Mouse (Mus musculus) kidney, adult 2 months (tissue): Measurements from ENCODE around the gene Abtb1. TPM values are rescaled to one million over a fixed set of nuclear protein-coding genes. Genes with fewer than 3 reads are reported as not detected.

ENCODE experiments used
- DNase-seq: peaks from one replicate; pipeline ENCODE4 v3.0.0; 2021
- H3K27ac ChIP-seq: fragments of 200-500 bp; 2 replicates; pipeline ENCODE4 v1.5.1; 2012; ENCODE audit warnings: low read depth, low read length, control low read depth, inconsistent platforms; ENCODE audit not compliant: insufficient read depth
- H3K27me3 ChIP-seq: fragments of 200-500 bp; replicated peaks from 2 replicates; pipeline ENCODE4 v1.6.1; 2012; ENCODE audit warnings: mild to moderate bottlenecking, moderate library complexity, low read length, inconsistent platforms; ENCODE audit not compliant: control insufficient read depth, insufficient read depth
- H3K36me3 ChIP-seq: fragments of 200-500 bp; 2 replicates; pipeline ENCODE4 v1.6.1; 2012; ENCODE audit warnings: mild to moderate bottlenecking, moderate library complexity, low read length, inconsistent platforms; ENCODE audit not compliant: control insufficient read depth, insufficient read depth
- H3K4me1 ChIP-seq: fragments of 200-500 bp; 2 replicates; pipeline ENCODE4 v1.6.1; 2011; ENCODE audit warnings: low read length; ENCODE audit not compliant: control insufficient read depth, insufficient read depth
- H3K4me3 ChIP-seq: fragments of 200-500 bp; 2 replicates; pipeline ENCODE4 v1.5.1; 2011; ENCODE audit warnings: mild to moderate bottlenecking, low read depth, low read length, control low read depth; ENCODE audit not compliant: insufficient read depth
- CTCF ChIP-seq: fragments of 200-500 bp; conservative IDR thresholded peaks from 2 replicates; pipeline ENCODE4 v1.5.1; 2011; ENCODE audit warnings: low read depth, mild to moderate bottlenecking, control low read depth, low read length, moderate library complexity, mixed read lengths; ENCODE audit not compliant: insufficient read depth, insufficient read length
- POLR2A ChIP-seq: fragments of 200-500 bp; IDR thresholded peaks from one replicate; pipeline ENCODE4 v1.6.1; 2011; ENCODE audit warnings: low read depth, low read length, control low read depth
- WGBS: fragments of 180-500 bp; shearing (Covaris S2); methylation state at CpG from one replicate; pipeline ENCODE4 v1.1.7; 2018; 5-methylcytosine and 5-hydroxymethylcytosine counted together
- polyA plus RNA-seq: library from polyadenylated mRNA; depleted of rRNA; stranded (reverse); fragments of >200 nt; gene quantifications from 2 replicates; pipeline ENCODE4 v1.2.3, GENCODE M21; 2012; rRNA removed

The Abtb1 gene
- polyA plus RNA-seq, 1 experiment: 52.8 TPM

DNA sequence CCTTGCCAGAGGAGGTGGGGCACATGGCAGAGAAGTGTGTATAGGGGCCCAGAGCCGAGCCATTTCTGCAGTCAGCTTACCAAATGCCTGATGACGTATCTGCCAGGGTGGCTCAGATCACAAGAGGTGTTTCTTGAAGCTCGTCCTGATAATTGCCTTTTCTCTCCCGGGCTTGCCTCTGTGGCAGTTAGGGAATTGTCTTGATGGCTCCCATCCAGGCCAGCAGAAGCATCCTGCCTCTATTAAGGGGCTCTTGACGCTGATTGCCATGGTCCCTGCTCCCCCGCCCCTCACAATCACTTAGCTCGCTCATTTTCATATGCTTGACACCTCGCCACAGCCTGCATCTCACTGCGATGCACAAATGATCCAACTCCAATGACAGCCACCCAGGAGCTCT, 50.5 kb downstream of the Abtb1 start:
- DNase-seq: no peak
- no peaks in the 10 kb centered on the region for H3K27me3 ChIP-seq
- no peaks in the 10 kb centered on the region for H3K36me3 ChIP-seq
- no peak overlapping the region for H3K4me3 ChIP-seq
- WGBS: 76% methylated on average over 9 of the region's 9 CpGs
- no peak overlapping the region for H3K27ac ChIP-seq
- peaks cover 7% of the 10 kb centered on the region; the same call in 1 of the 2 replicates for H3K4me1 ChIP-seq
- TF ChIP-seq CTCF: no peak
- no peak for TF ChIP-seq POLR2A

- 77% methylated on average over 11 of the region's 11 CpGs for WGBS
- no peak overlapping the region for H3K4me3 ChIP-seq
- peaks cover 15% of the 10 kb centered on the region; the same call in 1 of the 2 replicates for H3K4me1 ChIP-seq
- H3K27me3 ChIP-seq: no peaks in the 10 kb centered on the region
- TF ChIP-seq CTCF (no peak), POLR2A (no peak)
- no peak overlapping the region for H3K27ac ChIP-seq
- no peaks in the 10 kb centered on the region for H3K36me3 ChIP-seq
- no peak for DNase-seq
Observed at GRCm38 (mm10) chr6:88788219-88788618, 53.6 kb downstream of the Abtb1 start.

- no peak overlapping the region for H3K4me3 ChIP-seq
- H3K4me1 ChIP-seq: peaks cover 12% of the 10 kb centered on the region; the same call in 1 of the 2 replicates
- peak; percentile 62 for DNase-seq
Observed at GRCm38 (mm10) chr6:88787496-88787895, 54.3 kb downstream of the Abtb1 start.

DNA sequence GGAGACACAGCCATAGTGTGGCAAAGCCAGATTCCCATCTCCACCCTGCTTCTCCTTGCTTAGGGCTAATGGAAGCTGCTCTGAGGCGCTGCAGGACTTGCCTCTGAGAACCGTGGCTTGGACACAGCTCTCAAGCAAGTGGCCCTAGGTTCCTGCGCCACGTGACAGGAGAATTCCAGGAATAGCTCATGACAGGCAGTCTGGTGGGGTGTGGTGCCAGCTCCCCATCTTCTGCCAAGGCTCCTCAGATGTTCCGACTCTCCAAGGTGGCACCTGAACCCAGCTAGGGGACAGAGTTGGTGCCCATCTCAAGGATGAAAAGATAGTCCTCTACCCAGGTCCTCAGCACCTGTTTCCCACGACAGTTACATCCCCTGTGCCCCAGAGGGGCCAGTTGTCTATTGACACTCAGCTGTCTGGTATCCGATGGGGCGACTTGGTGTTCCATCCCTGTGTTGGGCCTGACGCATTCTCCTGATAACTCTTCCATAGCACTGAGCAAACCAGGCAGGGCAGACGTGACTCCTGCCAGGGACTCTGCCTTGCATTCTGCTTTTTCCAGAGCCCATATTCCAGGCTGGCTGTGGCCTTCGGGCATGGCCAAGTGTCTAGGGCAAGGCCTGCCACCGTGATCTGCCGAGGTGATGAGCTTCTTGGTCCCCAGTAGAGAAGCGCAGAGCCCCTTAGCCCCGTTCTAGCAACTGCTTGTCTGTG, 54.9 kb downstream of the Abtb1 start:
- H3K27ac ChIP-seq: peak overlapping the region; percentile 66; the same call in 1 of the 2 replicates
- H3K27me3 ChIP-seq: no peaks in the 10 kb centered on the region
- peak; percentile 50 for DNase-seq
- no peaks in the 10 kb centered on the region for H3K36me3 ChIP-seq
- 68% methylated on average over 15 of the region's 15 CpGs for WGBS
- H3K4me1 ChIP-seq: 0 out of 2 replicates have a peak, but pooled peaks cover 9% of the 10 kb centered on the region
- no peak for TF ChIP-seq CTCF
- no peak for TF ChIP-seq POLR2A
- no peak overlapping the region for H3K4me3 ChIP-seq

More at GRCm38 (mm10) chr6:88787496-88787895, 54.3 kb downstream of the Abtb1 start:
- Histone ChIP-seq H3K27me3 (no peaks in the 10 kb centered on the region), H3K27ac (peak overlapping the region; percentile 25; the same call in 1 of the 2 replicates), H3K36me3 (no peaks in the 10 kb centered on the region)
- WGBS: 47% methylated on average over 14 of the region's 14 CpGs
- TF ChIP-seq CTCF: no peak
- TF ChIP-seq POLR2A: no peak

Other genes starting within 250 kb of the Abtb1 start
- 0.44 TPM in 1 of 2 replicates, not detected in the other for gene Kbtbd12, start 204.0 kb downstream of the Abtb1 start, polyA plus RNA-seq
- gene Mgll, start 117.6 kb downstream of the Abtb1 start, polyA plus RNA-seq: 152 and 159 TPM in 2 replicates
- gene Podxl2, start 33.1 kb upstream of the Abtb1 start, polyA plus RNA-seq: 12.5 and 15.7 TPM in 2 replicates
- 8.9 and 10.2 TPM in 2 replicates for gene Mcm2, start 56.8 kb upstream of the Abtb1 start, polyA plus RNA-seq
- 132 and 156 TPM in 2 replicates for gene Tpra1, start 60.3 kb upstream of the Abtb1 start, polyA plus RNA-seq